ENCODE assay signal across 8 mouse cellular contexts in the genomic region with DNA sequence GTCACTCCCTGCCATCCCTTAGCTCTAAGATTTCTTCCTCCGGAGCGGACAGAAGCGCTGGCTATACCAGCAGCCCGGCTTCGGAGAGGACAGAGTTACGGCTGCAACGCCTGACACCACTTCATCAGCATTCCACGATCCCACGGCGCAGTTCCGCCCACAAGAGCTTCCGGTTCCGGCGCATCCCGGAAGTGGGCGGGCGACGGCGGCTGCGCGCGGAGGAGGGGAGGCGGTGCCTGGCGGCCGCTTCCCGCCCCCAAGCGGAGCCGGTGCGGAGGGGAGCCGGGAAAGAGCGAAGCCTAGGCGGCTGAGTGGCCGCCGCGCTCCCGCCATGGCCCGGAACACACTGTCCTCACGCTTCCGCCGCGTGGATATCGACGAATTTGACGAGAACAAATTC. TPM values are rescaled to one million over a fixed set of nuclear protein-coding genes. Genes with fewer than 3 reads are reported as not detected.
DNase-seq lines count a peak whose midpoint lies in the region; ATAC-seq and TF ChIP-seq lines count a peak whose summit lies in the region.

No protein-coding gene starts in this region.

- peak overlapping the region; percentile 92 for H3K4me2 ChIP-seq in heart, embryonic 13.5 days
- peak overlapping the region; percentile 94 for H3K4me2 ChIP-seq in kidney, postnatal 0 days (ENCODE audit: low read length)
- peak overlapping the region; percentile 67 for H3K4me2 ChIP-seq in liver, embryonic 11.5 days
- H3K4me2 ChIP-seq in myocyte (ENCODE audit: low read depth): peak overlapping the region; percentile 75

- peaks cover 86% of the 10 kb centered on the region for H3K79me2 ChIP-seq in myocyte (ENCODE audit: control insufficient read depth, insufficient read depth)

- under 1% methylated on average over 44 of the region's 44 CpGs for WGBS in heart, embryonic 13.5 days
- WGBS in kidney, postnatal 0 days: under 1% methylated on average over 38 of the region's 44 CpGs
- under 1% methylated on average over 44 of the region's 44 CpGs for WGBS in liver, embryonic 11.5 days

- peaks cover 20% of the 10 kb centered on the region for H3K36me3 ChIP-seq in heart, embryonic 13.5 days
- H3K36me3 ChIP-seq in kidney, postnatal 0 days (ENCODE audit: insufficient read depth, low read length): peaks cover 4% of the 10 kb centered on the region; the same call in 1 of the 2 replicates
- peaks cover 12% of the 10 kb centered on the region for H3K36me3 ChIP-seq in liver, embryonic 11.5 days (ENCODE audit: control insufficient read depth, insufficient read depth, low read length)
- H3K36me3 ChIP-seq in myocyte (ENCODE audit: control insufficient read depth, insufficient read depth): peaks cover 17% of the 10 kb centered on the region

- peaks cover 25% of the 10 kb centered on the region for H3K4me1 ChIP-seq in brown adipose tissue, adult 24 weeks (ENCODE audit: control insufficient read depth, insufficient read depth, insufficient read length, low read length)
- peaks cover 60% of the 10 kb centered on the region for H3K4me1 ChIP-seq in heart, embryonic 13.5 days
- peaks cover 16% of the 10 kb centered on the region for H3K4me1 ChIP-seq in kidney, postnatal 0 days (replicated peaks; ENCODE audit: insufficient read depth, low read length)
- peaks cover 36% of the 10 kb centered on the region for H3K4me1 ChIP-seq in liver, embryonic 11.5 days (replicated peaks; ENCODE audit: control insufficient read depth, insufficient read depth, low read length)

- no peaks in the 10 kb centered on the region for H3K27me3 ChIP-seq in heart, embryonic 13.5 days (replicated peaks)
- H3K27me3 ChIP-seq in kidney, postnatal 0 days (ENCODE audit: insufficient read depth, low read length): no peaks in the 10 kb centered on the region
- no peaks in the 10 kb centered on the region for H3K27me3 ChIP-seq in liver, embryonic 11.5 days (replicated peaks; ENCODE audit: control insufficient read depth, insufficient read depth, low read length)
- no peaks in the 10 kb centered on the region for H3K27me3 ChIP-seq in myocyte (ENCODE audit: control insufficient read depth, insufficient read depth, insufficient read length)

- H3K4me3 ChIP-seq in brown adipose tissue, adult 24 weeks (ENCODE audit: insufficient read depth, low read depth, low read length): peak overlapping the region; percentile 94
- peak overlapping the region; percentile 89 for H3K4me3 ChIP-seq in heart, embryonic 13.5 days
- peak overlapping the region; percentile 91 for H3K4me3 ChIP-seq in kidney, postnatal 0 days (replicated peaks; ENCODE audit: low read depth, low read length)
- H3K4me3 ChIP-seq in liver, embryonic 11.5 days (ENCODE audit: low read depth, low read length): peak overlapping the region; percentile 87
- peak overlapping the region; percentile 85 for H3K4me3 ChIP-seq in myocyte

- H3ac ChIP-seq in myocyte (ENCODE audit: control insufficient read depth, insufficient read length): peak overlapping the region; percentile 63

- no peaks in the 10 kb centered on the region for H3K9me3 ChIP-seq in heart, embryonic 13.5 days
- H3K9me3 ChIP-seq in kidney, postnatal 0 days (replicated peaks; ENCODE audit: low read length): no peaks in the 10 kb centered on the region
- H3K9me3 ChIP-seq in liver, embryonic 11.5 days (ENCODE audit: control insufficient read depth, low read length): no peaks in the 10 kb centered on the region

- TF ChIP-seq POLR2A in myocyte (IDR thresholded peaks at IDR 0.05; ENCODE audit: insufficient read length, low read depth): peak; percentile 87

- DNase-seq in kidney, postnatal 0 days (ENCODE audit: low spot score): peak; percentile 96
- DNase-seq in liver, embryonic 11.5 days (ENCODE audit: low spot score): peak; percentile 95
- DNase-seq in spleen, postnatal 4 days (ENCODE audit: low spot score in 2 of 2): peak; percentile 94 to 96

- H3K9ac ChIP-seq in heart, embryonic 13.5 days: peak overlapping the region; percentile 94
- H3K9ac ChIP-seq in kidney, postnatal 0 days (ENCODE audit: low read depth, low read length): peak overlapping the region; percentile 92
- H3K9ac ChIP-seq in liver, embryonic 11.5 days (ENCODE audit: low read depth, low read length): peak overlapping the region; percentile 92

- ATAC-seq in CD4-positive, CD25-positive, alpha-beta regulatory T cell, adult 4 months: peak; percentile 71
- peak; percentile 80 for ATAC-seq in erythroid progenitor cell, adult 5-6 weeks (replicated peaks; ENCODE audit: low FRiP score, poor library complexity, severe bottlenecking)
- ATAC-seq in heart, embryonic 13.5 days (ENCODE audit: extremely low read depth, insufficient number of reproducible peaks, low FRiP score, low TSS enrichment): peak; percentile 72
- peak; percentile 87 for ATAC-seq in kidney, postnatal 0 days (replicated peaks; ENCODE audit: low FRiP score, low read depth)
- ATAC-seq in liver, embryonic 11.5 days (replicated peaks; ENCODE audit: low FRiP score): peak; percentile 83

- peak; percentile 36 for TF ChIP-seq CTCF in kidney, postnatal 0 days (IDR thresholded peaks at IDR 0.05; ENCODE audit: low read depth)

- peak overlapping the region; percentile 87 for H3K27ac ChIP-seq in brown adipose tissue, adult 24 weeks (replicated peaks; ENCODE audit: low read depth, low read length)
- peak overlapping the region; percentile 94 for H3K27ac ChIP-seq in heart, embryonic 13.5 days (replicated peaks)
- peak overlapping the region; percentile 97 for H3K27ac ChIP-seq in kidney, postnatal 0 days
- peak overlapping the region; percentile 97 for H3K27ac ChIP-seq in liver, embryonic 11.5 days (ENCODE audit: low read depth, low read length)

TF ChIP-seq in myocyte, 11 proteins besides CTCF, POLR2A, EP300 and RAD21 (continues in another document):
- TF ChIP-seq TCF12 (IDR thresholded peaks at IDR 0.05; ENCODE audit: insufficient read depth, poor library complexity, severe bottlenecking) (no peak), SRF (IDR thresholded peaks at IDR 0.05; ENCODE audit: control insufficient read depth, insufficient read length, low read depth) (peak; percentile 56), POLR2AphosphoS2 (IDR thresholded peaks at IDR 0.05; ENCODE audit: insufficient read length, low read depth) (peak; percentile 94), MYOD1 (IDR thresholded peaks at IDR 0.05; ENCODE audit: control insufficient read depth in 1 of 3, insufficient read length in 2 of 3, low read depth in 2 of 3) (peak in 1 of 3 experiments; percentile 4), REST (IDR thresholded peaks at IDR 0.05; ENCODE audit: insufficient read depth, insufficient read length) (no peak), CEBPB (IDR thresholded peaks at IDR 0.05; ENCODE audit: insufficient read depth, poor library complexity, severe bottlenecking) (no peak)

RNA-seq across cellular contexts. Expression of a gene that starts 2.4 kb away (rescaled TPM):
- 1,000 to 10,000 TPM; 1,861 to 2,080 TPM for polyA plus RNA-seq in CD4-positive, CD25-positive, alpha-beta regulatory T cell, adult 4 months (2017; shearing (Covaris generic))
- polyA plus RNA-seq in brown adipose tissue, adult 24 weeks (2012; ENCODE audit: insufficient read depth, insufficient read length, missing spikeins): 120 and 144 TPM in 2 replicates
- total RNA-seq in erythroid progenitor cell, adult 5-6 weeks (2015; ENCODE audit: low replicate concordance): 226 and 288 TPM in 2 replicates
- 201 and 298 TPM in 2 replicates for total RNA-seq in erythroid progenitor cell, adult 5-6 weeks (2017; ENCODE audit: low replicate concordance)
- 628 and 659 TPM in 2 replicates for polyA plus RNA-seq in heart, embryonic 13.5 days (2015; fragmentation: Nextera tagmentation; extraction: Ambion mirVana)
- 1,056 and 1,199 TPM in 2 replicates for polyA plus RNA-seq in kidney, postnatal 0 days (2015; fragmentation: Nextera tagmentation; extraction: Ambion mirVana)
- 1,321 and 1,382 TPM in 2 replicates for polyA plus RNA-seq in liver, embryonic 11.5 days (2014; fragmentation: Nextera tagmentation; extraction: Ambion mirVana)
- 1,480 TPM for polyA plus RNA-seq in myocyte (2012; fragmentation: generic; extraction: Trizol)

RNA-seq across cellular contexts. Expression of a gene that starts 2.7 kb away (rescaled TPM):
- 100 to 1,000 TPM; 101 to 124 TPM for polyA plus RNA-seq in CD4-positive, CD25-positive, alpha-beta regulatory T cell, adult 4 months (2017; shearing (Covaris generic))
- polyA plus RNA-seq in brown adipose tissue, adult 24 weeks (2012; ENCODE audit: insufficient read depth, insufficient read length, missing spikeins): 101 and 120 TPM in 2 replicates
- 31.9 and 56.6 TPM in 2 replicates for total RNA-seq in erythroid progenitor cell, adult 5-6 weeks (2015; ENCODE audit: low replicate concordance)
- 33.6 and 47.9 TPM in 2 replicates for total RNA-seq in erythroid progenitor cell, adult 5-6 weeks (2017; ENCODE audit: low replicate concordance)
- 75.4 and 87.3 TPM in 2 replicates for polyA plus RNA-seq in heart, embryonic 13.5 days (2015; fragmentation: Nextera tagmentation; extraction: Ambion mirVana)
- polyA plus RNA-seq in kidney, postnatal 0 days (2015; fragmentation: Nextera tagmentation; extraction: Ambion mirVana): 133 and 135 TPM in 2 replicates
- polyA plus RNA-seq in liver, embryonic 11.5 days (2014; fragmentation: Nextera tagmentation; extraction: Ambion mirVana): 113 and 128 TPM in 2 replicates
- 144 TPM for polyA plus RNA-seq in myocyte (2012; fragmentation: generic; extraction: Trizol)

RNA-seq across cellular contexts. Expression of a gene that starts 10.6 kb away (rescaled TPM):
- 1 to 10 TPM in 1 of 2 experiments, under 1 TPM in 1; 0.81 to 1.0 TPM for polyA plus RNA-seq in CD4-positive, CD25-positive, alpha-beta regulatory T cell, adult 4 months (2017; shearing (Covaris generic))
- not detected in 2 replicates for polyA plus RNA-seq in brown adipose tissue, adult 24 weeks (2012; ENCODE audit: insufficient read depth, insufficient read length, missing spikeins)
- total RNA-seq in erythroid progenitor cell, adult 5-6 weeks (2015; ENCODE audit: low replicate concordance): 0.72 TPM in 1 of 2 replicates, not detected in the other
- total RNA-seq in erythroid progenitor cell, adult 5-6 weeks (2017; ENCODE audit: low replicate concordance): 0.13 TPM in 1 of 2 replicates, not detected in the other
- polyA plus RNA-seq in heart, embryonic 13.5 days (2015; fragmentation: Nextera tagmentation; extraction: Ambion mirVana): 1.1 and 1.3 TPM in 2 replicates
- polyA plus RNA-seq in kidney, postnatal 0 days (2015; fragmentation: Nextera tagmentation; extraction: Ambion mirVana): 1.5 and 1.6 TPM in 2 replicates
- 1.4 TPM in 2 replicates for polyA plus RNA-seq in liver, embryonic 11.5 days (2014; fragmentation: Nextera tagmentation; extraction: Ambion mirVana)
- 0.66 TPM for polyA plus RNA-seq in myocyte (2012; fragmentation: generic; extraction: Trizol)

RNA-seq across cellular contexts. Expression of a gene that starts 57.5 kb away (rescaled TPM):
- 10 to 100 TPM; 36.5 to 36.6 TPM for polyA plus RNA-seq in CD4-positive, CD25-positive, alpha-beta regulatory T cell, adult 4 months (2017; shearing (Covaris generic))
- polyA plus RNA-seq in brown adipose tissue, adult 24 weeks (2012; ENCODE audit: insufficient read depth, insufficient read length, missing spikeins): 10.3 and 20.1 TPM in 2 replicates
- total RNA-seq in erythroid progenitor cell, adult 5-6 weeks (2015; ENCODE audit: low replicate concordance): 10.1 and 19.8 TPM in 2 replicates
- 29.3 and 31.5 TPM in 2 replicates for total RNA-seq in erythroid progenitor cell, adult 5-6 weeks (2017; ENCODE audit: low replicate concordance)
- polyA plus RNA-seq in heart, embryonic 13.5 days (2015; fragmentation: Nextera tagmentation; extraction: Ambion mirVana): 17.0 and 19.5 TPM in 2 replicates
- polyA plus RNA-seq in kidney, postnatal 0 days (2015; fragmentation: Nextera tagmentation; extraction: Ambion mirVana): 26.3 and 28.7 TPM in 2 replicates
- 18.2 and 20.8 TPM in 2 replicates for polyA plus RNA-seq in liver, embryonic 11.5 days (2014; fragmentation: Nextera tagmentation; extraction: Ambion mirVana)
- polyA plus RNA-seq in myocyte (2012; fragmentation: generic; extraction: Trizol): 5.6 TPM

Comparison
In these comparisons a context has a peak if more than half of its experiments do, and no peak if none do; other contexts are left out.
1. Peak in every context shown above with its lines: DNase-seq, ATAC-seq, H3K4me3 ChIP-seq and H3K27ac ChIP-seq.